Mouse (Mus musculus): ENCODE data around the gene Nip7.
"Not testable (repeated sequence)": the region's sequence is repeated elsewhere in the genome, so short reads cannot be mapped to it uniquely, and the experiment has no call there.

Gene Nip7

GRCm38 (mm10) chr8:107073706-107074105, 17.0 kb downstream of the Nip7 start:
- no peak for DNase-seq

DNA sequence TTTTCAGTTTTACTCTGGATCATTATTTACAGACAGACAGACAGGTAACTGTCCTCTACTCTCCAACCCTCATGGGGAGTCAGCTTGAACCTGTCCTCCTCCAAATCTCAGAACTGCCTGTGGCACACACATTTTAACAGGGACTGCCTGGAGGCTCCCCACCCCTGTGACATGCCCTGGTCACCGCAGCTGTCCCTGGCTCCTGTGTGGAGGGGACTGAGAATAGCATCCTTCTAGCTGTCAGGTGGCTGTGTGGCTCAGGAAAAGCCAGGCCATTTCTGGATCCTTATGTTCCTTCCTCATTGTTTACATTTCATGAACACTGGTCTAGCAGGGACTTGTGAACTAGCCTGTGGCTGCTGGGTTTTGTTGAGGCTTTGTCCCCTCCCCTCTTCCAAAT, 17.5 kb downstream of the Nip7 start:
- no peak for DNase-seq

DNA sequence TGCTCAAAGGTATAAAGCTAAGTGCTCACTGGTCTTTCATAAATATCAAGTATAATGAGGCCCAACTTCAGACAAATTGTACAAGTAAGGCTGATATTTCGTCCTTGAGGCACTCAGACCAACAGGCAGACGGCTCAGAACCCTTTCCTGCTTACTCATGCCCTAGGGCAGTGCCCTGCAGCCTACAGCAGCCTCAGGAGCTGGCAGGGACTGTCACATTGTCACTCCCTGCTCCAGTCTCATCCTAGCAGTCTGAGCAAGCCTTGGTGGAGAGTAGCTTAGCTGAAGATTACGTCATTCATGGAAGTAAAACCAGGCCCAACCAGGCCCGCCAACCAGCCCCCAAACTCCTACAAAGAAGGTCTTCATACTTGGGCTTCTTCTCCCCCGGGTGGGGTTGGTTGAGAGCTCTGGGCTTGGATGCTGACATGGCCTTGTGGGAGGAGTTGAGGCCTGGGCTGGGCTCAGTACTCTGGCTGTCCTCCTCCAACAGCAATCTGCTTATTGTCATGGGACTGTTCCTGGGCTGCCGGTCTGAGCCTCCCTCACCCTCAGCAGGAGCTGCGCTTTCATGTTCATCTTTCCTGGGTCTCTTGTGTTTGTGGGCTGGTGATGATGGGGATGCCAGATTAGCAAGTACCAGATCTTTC, 19.7 kb downstream of the Nip7 start:
- no peak for DNase-seq

DNA sequence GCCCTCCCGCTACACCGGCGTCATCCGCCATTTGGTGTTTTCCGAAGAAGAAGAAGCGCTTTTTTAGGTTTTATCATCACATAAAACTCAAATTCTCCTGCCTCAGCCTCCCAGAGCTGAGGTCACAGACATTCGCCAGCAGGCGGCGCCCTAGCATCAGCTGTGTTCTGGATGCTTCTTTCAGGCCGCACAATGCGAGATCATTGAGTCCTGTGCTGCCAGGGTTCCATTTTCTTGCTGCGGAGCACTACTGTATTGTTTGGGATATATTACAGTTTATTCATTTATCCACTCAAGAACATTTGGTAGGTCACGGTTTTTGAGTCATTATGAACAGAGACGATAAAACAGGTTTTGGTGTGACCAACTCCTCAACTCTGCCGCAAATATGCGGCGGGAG, 28.7 kb downstream of the Nip7 start:
- DNase-seq, result peak in 1 of 2 experiments; percentile 27

GRCm38 (mm10) chr8:107086018-107086417, 29.3 kb downstream of the Nip7 start:
- no peak for DNase-seq

GRCm38 (mm10) chr8:107088526-107089063, 31.9 kb downstream of the Nip7 start:
- no peak for DNase-seq

DNA sequence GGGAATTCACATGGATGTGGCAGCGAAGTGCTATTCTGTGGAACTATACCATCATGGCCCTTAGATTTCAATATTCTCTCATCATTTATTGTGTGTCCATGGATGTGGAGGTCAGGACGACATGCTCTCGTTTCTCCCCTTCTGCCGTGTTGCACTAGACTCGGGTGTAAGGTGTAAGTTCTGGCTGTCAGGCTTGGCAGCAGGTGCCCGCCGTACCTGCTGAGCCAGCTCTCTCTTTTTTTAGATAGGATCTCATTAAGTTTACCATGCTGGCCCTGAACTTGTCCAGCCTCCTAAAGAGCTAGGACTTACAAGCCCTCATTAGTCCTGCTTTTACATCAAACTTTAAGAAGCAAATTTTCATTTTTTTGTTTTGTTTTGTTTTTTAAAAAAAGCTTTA, 33.9 kb downstream of the Nip7 start:
- DNase-seq, result no peak

GRCm38 (mm10) chr8:107095717-107096365, 39.2 kb downstream of the Nip7 start:
- DNase-seq, result no peak

DNA sequence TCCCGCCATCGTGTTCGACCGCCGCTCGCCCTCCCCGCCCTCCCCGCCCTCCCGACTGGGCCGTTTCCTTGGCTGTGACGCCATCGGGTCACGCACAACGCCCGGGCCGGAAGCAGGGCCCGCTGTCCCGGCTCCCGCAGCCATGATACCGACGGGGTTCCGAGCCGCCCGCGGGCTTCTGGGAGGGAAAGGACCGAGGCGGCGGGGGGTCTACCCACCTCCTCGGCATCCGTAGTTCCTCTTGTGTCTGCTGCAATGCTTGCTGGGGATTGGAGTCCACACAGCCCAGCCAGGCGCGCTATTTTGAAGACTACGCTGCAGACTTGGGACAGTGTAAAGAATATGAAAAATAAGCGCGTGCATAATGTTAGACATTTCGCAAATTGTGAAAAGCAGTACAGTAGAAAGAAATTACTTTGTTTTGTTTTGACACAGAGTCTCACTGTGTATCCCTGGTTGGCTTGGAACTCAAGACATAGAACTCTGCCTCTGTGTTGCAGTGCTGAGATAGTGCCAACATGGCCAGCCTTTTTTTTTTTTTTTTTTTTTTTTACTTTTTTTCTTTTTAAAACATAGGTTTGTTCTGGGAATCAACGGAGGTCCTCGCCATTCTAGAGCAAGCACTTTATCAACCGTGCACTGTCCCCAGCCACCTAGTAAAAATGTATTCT, 39.8 kb downstream of the Nip7 start, which contains the start of gene Terf2:
TSS of gene Terf2 (minus strand) at position 182 of the 671 bp plus-strand sequence.
- peak; percentile 87 to 89 for DNase-seq

DNA sequence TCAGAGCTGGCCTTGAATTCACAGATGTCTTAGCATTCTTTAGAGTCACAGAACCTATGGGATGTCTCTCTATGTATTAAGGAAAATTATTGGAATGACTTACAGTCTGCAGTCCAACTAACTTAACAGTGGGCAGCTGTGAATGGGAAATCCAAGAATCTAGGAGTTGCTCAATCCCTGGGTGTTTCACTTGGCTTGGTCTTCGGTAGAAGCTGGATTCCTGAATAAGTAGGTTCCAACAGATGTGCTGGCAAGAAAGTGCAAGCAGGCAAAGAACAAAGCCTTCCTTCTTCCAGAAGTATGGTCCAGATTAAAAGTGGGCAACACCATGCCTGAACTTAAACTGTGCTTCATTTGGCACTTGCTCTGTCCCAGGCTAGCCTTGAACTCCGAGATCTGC, 44.0 kb downstream of the Nip7 start:
- DNase-seq, result no peak

- DNase-seq, result peak; percentile 32 to 69
These were observed 47.9 kb downstream of the Nip7 start for GRCm38 (mm10) chr8:107104547-107104946.

DNA sequence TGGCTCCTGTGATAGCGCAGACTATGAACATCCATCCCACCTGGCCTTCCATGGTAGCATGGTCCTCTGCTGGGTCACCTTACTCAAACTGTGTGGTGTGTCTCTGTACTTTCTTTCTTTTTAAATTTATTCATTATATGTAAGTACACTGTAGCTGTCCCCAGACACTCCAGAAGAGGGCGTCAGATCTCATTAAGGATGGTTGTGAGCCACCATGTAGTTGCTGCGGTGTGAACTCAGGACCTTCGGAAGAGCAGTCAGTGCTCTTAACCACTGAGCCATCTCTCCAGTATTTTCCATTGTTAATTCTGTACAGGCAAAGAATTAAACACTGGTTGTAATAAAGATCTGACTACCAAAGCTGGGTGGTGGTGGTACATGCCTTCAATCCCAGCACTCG, 51.4 kb downstream of the Nip7 start:
- DNase-seq, result not testable (repeated sequence)

DNA sequence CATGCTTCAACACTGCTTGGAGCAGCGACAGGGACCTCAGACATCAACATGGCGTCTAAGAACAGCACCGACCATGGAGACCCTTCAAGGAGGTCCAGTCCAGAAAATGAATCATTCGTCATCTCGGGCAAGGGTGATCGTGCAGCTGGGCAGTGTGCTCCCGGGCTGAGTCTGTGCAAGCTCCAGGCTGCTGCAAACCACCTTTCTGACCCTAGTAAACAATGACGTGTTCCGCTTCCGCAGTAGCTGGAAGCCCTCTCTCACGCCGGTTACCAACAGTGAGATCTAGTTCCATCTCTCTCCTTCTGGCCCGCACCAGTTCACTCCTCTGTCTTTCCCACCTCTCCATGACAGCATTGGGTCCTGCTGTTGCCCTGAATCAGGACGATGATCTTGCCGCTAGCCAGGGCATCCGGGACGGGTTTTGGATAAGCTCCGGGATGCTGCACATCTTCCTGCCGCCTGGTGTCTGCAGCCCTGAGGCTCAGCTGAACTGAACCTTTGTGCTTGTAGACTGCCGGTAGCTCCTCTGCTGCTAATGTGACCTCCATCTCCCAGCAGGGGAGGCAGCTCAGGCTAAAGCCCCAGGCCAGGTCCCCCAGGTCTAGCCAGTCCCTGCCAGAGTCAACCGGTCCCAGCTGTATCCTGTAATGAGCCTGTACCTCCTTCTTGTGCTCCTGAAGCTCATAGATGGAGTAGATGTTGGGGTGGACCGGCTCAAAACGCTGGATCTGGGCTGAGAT, 52.5 kb downstream of the Nip7 start:
- no peak for DNase-seq

DNA sequence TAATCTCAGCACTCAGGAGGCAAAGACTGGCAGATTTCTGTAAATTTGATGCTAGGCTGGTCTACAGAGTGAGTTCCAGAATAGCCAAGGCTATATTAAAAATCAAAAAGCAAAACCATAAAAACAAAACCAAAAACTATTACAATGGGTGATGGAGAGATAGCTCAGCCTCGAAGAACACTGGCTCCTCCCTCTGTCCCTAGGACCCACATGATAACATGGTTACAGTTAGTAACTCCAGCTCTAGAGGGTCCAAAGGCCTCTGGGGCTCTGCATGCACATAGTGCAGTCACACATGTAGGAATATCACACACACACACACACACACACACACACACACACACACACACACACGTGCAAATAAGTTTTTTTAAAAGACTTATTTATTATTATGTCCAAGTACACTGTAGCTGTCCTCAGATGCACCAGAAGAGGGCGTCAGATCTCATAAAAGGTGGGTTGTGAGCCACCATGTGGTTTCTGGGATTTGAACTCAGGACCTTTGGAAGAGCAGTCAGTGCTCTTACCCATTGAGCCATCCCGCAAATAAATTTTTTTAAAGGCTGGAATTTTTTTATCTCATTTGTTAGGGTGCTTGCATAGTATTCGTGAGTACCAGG, 53.2 kb downstream of the Nip7 start:
- DNase-seq, result no peak
